Mouse (Mus musculus): ENCODE measurements around the gene Cnn2.
"Not testable (repeated sequence)": the region's sequence is repeated elsewhere in the genome, so short reads cannot be mapped to it uniquely, and the experiment has no call there.

Cnn2 gene

GRCm38 (mm10) chr10:80035686-80036085 lies 47.3 kb downstream of the Cnn2 start:
- in situ Hi-C loops (cut with MboI, MseI): no loop called here

- in situ Hi-C loops (cut with MboI, MseI): no loop called here
Measured at GRCm38 (mm10) chr10:80036832-80037231, 48.4 kb downstream of the Cnn2 start.

GRCm38 (mm10) chr10:80039559-80039979 lies 51.2 kb downstream of the Cnn2 start, which contains the start of gene Polr2e:
TSS of gene Polr2e (minus strand) at chr10:80039795.
- in situ Hi-C loops (cut with MboI, MseI): no loop called here

- in situ Hi-C loops (cut with MboI, MseI): not testable (repeated sequence)
Measured at GRCm38 (mm10) chr10:80041409-80042060, 53.2 kb downstream of the Cnn2 start.

DNA sequence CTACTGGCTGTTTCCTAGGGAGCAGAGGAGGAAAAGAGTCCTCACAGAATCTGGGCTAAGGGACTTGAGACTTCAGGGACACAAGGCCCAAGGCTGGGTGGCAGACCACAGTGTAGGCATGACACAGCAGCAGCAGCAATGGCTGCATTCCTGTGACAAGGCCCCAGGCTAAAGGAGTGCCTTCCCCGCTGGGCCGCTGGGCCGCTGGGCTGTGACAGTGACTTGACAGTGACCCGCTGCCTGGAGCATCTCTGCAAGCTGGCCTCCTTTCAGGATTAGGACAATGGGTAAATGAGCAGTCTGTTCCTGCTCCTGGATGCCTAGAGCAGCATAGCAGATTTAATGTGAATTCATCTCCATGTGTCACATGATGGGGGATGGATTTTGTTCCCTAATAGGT lies 55.7 kb downstream of the Cnn2 start:
- in situ Hi-C loops (cut with MboI, MseI): no loop called here

DNA sequence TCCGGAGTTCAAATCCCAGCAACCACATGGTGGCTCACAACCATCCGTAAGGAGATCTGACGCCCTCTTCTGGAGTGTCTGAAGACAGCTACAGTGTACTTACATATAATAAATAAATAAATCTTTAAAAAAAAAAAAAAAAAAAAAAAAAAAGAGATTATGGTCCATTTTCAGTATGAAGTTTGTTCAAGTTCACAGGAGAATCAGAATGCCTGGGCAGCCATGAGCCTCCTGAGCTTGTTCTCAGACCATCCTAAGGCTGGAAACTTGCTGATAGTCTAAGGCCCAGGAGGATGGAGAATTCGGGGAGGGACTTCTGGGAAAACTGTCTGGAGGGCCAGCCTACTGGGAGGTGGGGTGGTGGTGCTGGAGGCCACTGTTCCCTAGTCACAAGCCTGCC lies 57.0 kb downstream of the Cnn2 start:
- in situ Hi-C loops (cut with MboI, MseI): not testable (repeated sequence)

Measured in regulatory T cell (primary cell).